Mouse (Mus musculus) intestine, embryonic 16.5 days (tissue): ENCODE data around the gene Gm13306. TPM values are rescaled to one million over a fixed set of nuclear protein-coding genes. Genes with fewer than 3 reads are reported as not detected.
"Not testable (repeated sequence)": the region's sequence is repeated elsewhere in the genome, so short reads cannot be mapped to it uniquely, and the experiment has no call there.

Experiments used
- ATAC-seq: fragments of 200-750 bp; cut with Nextera tagmentation; 2 replicates; pipeline ENCODE4 v1.8.0; 2017; ENCODE audit warnings: moderate TSS enrichment, moderate library complexity
- H3K27ac ChIP-seq: fragments of 300-500 bp; sonication (generic); 2 replicates; pipeline ENCODE4 v1.5.1; 2014; ENCODE audit warnings: mild to moderate bottlenecking, low read length
- H3K27me3 ChIP-seq: fragments of 300-500 bp; sonication (generic); replicated peaks from 2 replicates; pipeline ENCODE4 v1.6.1; 2014; ENCODE audit warnings: low read length, control low read depth, mixed read lengths; ENCODE audit not compliant: control insufficient read depth, insufficient read depth
- H3K36me3 ChIP-seq: fragments of 300-500 bp; sonication (generic); 2 replicates; pipeline ENCODE4 v1.6.1; 2014; ENCODE audit warnings: low read length, control low read depth; ENCODE audit not compliant: control insufficient read depth, insufficient read depth
- H3K4me1 ChIP-seq: fragments of 300-500 bp; sonication (generic); 2 replicates; pipeline ENCODE4 v1.6.1; 2014; ENCODE audit warnings: low read length, control low read depth, mixed read lengths; ENCODE audit not compliant: control insufficient read depth, insufficient read depth
- H3K4me2 ChIP-seq: fragments of 300-500 bp; sonication (generic); 2 replicates; pipeline ENCODE4 v1.6.1; 2014; ENCODE audit warnings: low read depth, low read length, control low read depth
- H3K4me3 ChIP-seq: fragments of 300-500 bp; sonication (generic); 2 replicates; pipeline ENCODE4 v1.5.1; 2014; ENCODE audit warnings: mild to moderate bottlenecking, low read length
- H3K9ac ChIP-seq: fragments of 300-500 bp; sonication (generic); 2 replicates; pipeline ENCODE4 v1.6.1; 2014; ENCODE audit warnings: low read depth, low read length
- H3K9me3 ChIP-seq: fragments of 300-500 bp; sonication (generic); 2 replicates; pipeline ENCODE4 v1.6.1; 2016; ENCODE audit warnings: low read length, control low read depth; ENCODE audit not compliant: control insufficient read depth
- WGBS: fragments of 180-500 bp; shearing (Covaris S2); extraction: QIAGEN DNeasy Blood & Tissue Kit; methylation state at CpG from one replicate; pipeline ENCODE4 v1.1.7; 2014; 5-methylcytosine and 5-hydroxymethylcytosine counted together
- polyA plus RNA-seq: library from polyadenylated mRNA; unstranded; fragments of >200 nt; fragmentation: Nextera tagmentation; extraction: Ambion mirVana; gene quantifications from 2 replicates; pipeline ENCODE4 v1.2.1, GENCODE M21; 2015

The Gm13306 gene
- not detected in 2 replicates for polyA plus RNA-seq

- H3K9me3 ChIP-seq, H3K27ac ChIP-seq, H3K36me3 ChIP-seq, H3K4me2 ChIP-seq, H3K9ac ChIP-seq, ATAC-seq, H3K4me3 ChIP-seq, H3K27me3 ChIP-seq, H3K4me1 ChIP-seq: not testable (repeated sequence)
- no CpG with 5 or more reads among the region's 9 CpGs for WGBS
Observed at GRCm38 (mm10) chr4:42153136-42153535, at the start of gene Gm13306. TSS of gene Gm13306 (plus strand) at chr4:42153436.

DNA sequence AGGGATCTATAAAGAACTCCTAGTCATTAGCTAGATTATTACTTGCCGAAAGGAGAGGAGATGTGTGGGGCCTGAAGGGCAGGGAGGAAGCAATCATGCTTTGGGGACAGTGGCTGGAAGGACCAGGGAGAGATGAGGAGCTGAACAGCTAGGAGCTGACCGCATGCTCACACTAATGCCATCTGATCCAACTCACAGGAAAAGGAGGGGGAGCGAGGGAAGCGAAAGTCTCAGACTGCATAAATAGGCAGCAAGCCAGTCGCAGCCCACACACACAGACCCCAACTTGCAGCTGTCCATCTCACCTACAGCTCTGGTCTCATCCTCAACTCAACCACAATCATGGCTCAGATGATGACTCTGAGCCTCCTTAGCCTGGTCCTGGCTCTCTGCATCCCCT, 38.7 kb upstream of the Gm13306 start, which contains the start of gene Gm13304:
Gene Gm13304 (plus strand): TSS at position 301 of the 400 bp plus-strand sequence.
- not testable (repeated sequence) for H3K27me3 ChIP-seq, H3K36me3 ChIP-seq, H3K4me1 ChIP-seq, H3K9ac ChIP-seq, H3K9me3 ChIP-seq, ATAC-seq, H3K27ac ChIP-seq, H3K4me2 ChIP-seq, H3K4me3 ChIP-seq
- WGBS = no CpG with 5 or more reads among the region's 5 CpGs

DNA sequence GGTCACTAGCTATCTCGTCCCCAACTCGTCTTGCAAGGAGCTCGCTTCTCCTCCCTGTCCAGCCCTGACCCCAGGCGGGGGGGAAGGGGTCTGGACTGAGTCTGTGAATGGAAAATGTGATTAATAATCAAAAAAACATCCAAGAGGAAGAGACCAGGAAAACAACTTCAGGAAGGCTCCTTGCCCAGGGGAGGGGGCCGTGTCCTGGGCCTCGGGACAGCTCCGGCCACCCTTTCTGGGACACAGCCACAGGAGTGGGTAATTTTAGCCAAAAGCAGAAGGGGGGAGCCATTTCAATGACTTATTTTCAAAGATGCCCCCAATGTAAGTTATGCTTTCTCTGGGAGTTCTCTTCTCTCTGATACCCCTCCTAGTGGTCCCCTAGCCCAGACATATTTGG, 15.3 kb downstream of the Gm13306 start, which contains the start of gene Gm13305:
Gene Gm13305 (minus strand): TSS at position 101 of the 400 bp plus-strand sequence.
- ATAC-seq = not testable (repeated sequence)

GRCm38 (mm10) chr4:42178243-42178642, 25.0 kb downstream of the Gm13306 start:
- H3K27me3 ChIP-seq, H3K4me2 ChIP-seq, H3K27ac ChIP-seq, ATAC-seq, H3K4me3 ChIP-seq, H3K36me3 ChIP-seq, H3K9ac ChIP-seq, H3K9me3 ChIP-seq, H3K4me1 ChIP-seq: not testable (repeated sequence)
- WGBS = no CpG with 5 or more reads among the region's 4 CpGs

More for the DNA sequence above, 15.3 kb downstream of the Gm13306 start, which contains the start of gene Gm13305:
- H3K9ac ChIP-seq, H3K4me2 ChIP-seq, H3K27me3 ChIP-seq, H3K4me3 ChIP-seq, H3K36me3 ChIP-seq, H3K27ac ChIP-seq, H3K9me3 ChIP-seq, H3K4me1 ChIP-seq: not testable (repeated sequence)
- WGBS = no CpG with 5 or more reads among the region's 7 CpGs

GRCm38 (mm10) chr4:42183234-42184197, 30.3 kb downstream of the Gm13306 start:
- no CpG with 5 or more reads among the region's 31 CpGs for WGBS
- not testable (repeated sequence) for H3K4me1 ChIP-seq, H3K36me3 ChIP-seq, H3K27ac ChIP-seq, H3K4me3 ChIP-seq, ATAC-seq, H3K9ac ChIP-seq, H3K27me3 ChIP-seq, H3K9me3 ChIP-seq, H3K4me2 ChIP-seq

GRCm38 (mm10) chr4:42184324-42184979, 31.2 kb downstream of the Gm13306 start:
- not testable (repeated sequence) for H3K9ac ChIP-seq, H3K4me3 ChIP-seq, H3K27me3 ChIP-seq, ATAC-seq, H3K4me2 ChIP-seq, H3K9me3 ChIP-seq, H3K36me3 ChIP-seq, H3K4me1 ChIP-seq, H3K27ac ChIP-seq
- no CpG with 5 or more reads among the region's 58 CpGs for WGBS

DNA sequence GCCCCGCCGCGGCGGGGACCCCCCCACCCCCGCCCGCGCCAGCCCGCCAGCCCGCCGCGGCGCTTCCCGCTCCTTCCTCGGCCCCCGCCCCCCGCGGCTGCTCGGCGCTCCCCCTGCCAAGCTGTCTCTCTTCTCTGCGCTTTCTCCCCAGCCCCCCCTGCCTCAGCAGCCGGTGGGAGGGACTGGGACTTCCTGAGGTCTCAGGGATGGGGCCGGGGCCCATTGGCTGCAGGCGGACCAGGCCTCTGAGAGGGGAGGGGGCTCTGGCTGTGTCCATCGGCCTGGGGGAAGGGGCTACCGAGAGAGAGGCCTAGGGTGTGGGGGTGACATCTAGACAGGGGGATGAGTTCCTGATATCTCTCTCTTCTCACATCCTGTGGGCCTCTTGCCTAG, 31.7 kb downstream of the Gm13306 start:
- not testable (repeated sequence) for H3K4me1 ChIP-seq, H3K9me3 ChIP-seq, H3K4me3 ChIP-seq, H3K36me3 ChIP-seq, H3K9ac ChIP-seq, H3K4me2 ChIP-seq, H3K27ac ChIP-seq, H3K27me3 ChIP-seq
- ATAC-seq = peak; percentile 67
- WGBS = no CpG with 5 or more reads among the region's 25 CpGs

Other genes starting within 250 kb of the Gm13306 start
- gene Gm21541, start 249.8 kb upstream of the Gm13306 start, polyA plus RNA-seq = 15.1 and 26.9 TPM in 2 replicates
- gene Gm20878, start 211.9 kb upstream of the Gm13306 start, polyA plus RNA-seq = 1.6 and 1.7 TPM in 2 replicates
- 0.15 and 0.17 TPM in 2 replicates for gene Fam205a4, start 187.4 kb upstream of the Gm13306 start, polyA plus RNA-seq
- not detected in 2 replicates for gene Gm21093, start 118.7 kb upstream of the Gm13306 start, polyA plus RNA-seq
- not detected in 2 replicates for gene Gm3893, start 62.2 kb upstream of the Gm13306 start, polyA plus RNA-seq
- 7.4 TPM in 1 of 2 replicates, not detected in the other for gene Gm13304, start 38.6 kb upstream of the Gm13306 start, polyA plus RNA-seq
- gene Gm13305, start 15.2 kb downstream of the Gm13306 start, polyA plus RNA-seq = not detected in 2 replicates
- not detected in 2 replicates for gene Gm10600, start 87.2 kb downstream of the Gm13306 start, polyA plus RNA-seq
- gene Ccl21b, start 102.3 kb downstream of the Gm13306 start, polyA plus RNA-seq = not detected in 2 replicates
- not detected in 2 replicates for gene Gm21953, start 140.8 kb downstream of the Gm13306 start, polyA plus RNA-seq
- gene Fam205a3, start 164.9 kb downstream of the Gm13306 start, polyA plus RNA-seq = not detected in 2 replicates